Mouse (Mus musculus) heart, postnatal 14 days (tissue): ENCODE measurements around the gene Rimbp3. TPM values are rescaled to one million over a fixed set of nuclear protein-coding genes. Genes with fewer than 3 reads are reported as not detected.
"Not testable (repeated sequence)": the region's sequence is repeated elsewhere in the genome, so short reads cannot be mapped to it uniquely, and the experiment has no call there.

ENCODE experiments used
- DNase-seq, 2 experiments: peaks; one replicate each; pipeline ENCODE4 v3.0.0; 2021 to 2022
- intact Hi-C: fragments of 180-260 bp; cut with DNase I; formaldehyde crosslinking; loops from one replicate; pipeline ENCODE4 v1.15.1; 2025
- total RNA-seq, 2 experiments: library from RNA; stranded (reverse); gene quantifications; 2 replicates each; pipeline ENCODE4 v1.2.3; 2021

The Rimbp3 gene
- total RNA-seq, 2 experiments from 2014 or later = 0.05 to 0.07 TPM

DNA sequence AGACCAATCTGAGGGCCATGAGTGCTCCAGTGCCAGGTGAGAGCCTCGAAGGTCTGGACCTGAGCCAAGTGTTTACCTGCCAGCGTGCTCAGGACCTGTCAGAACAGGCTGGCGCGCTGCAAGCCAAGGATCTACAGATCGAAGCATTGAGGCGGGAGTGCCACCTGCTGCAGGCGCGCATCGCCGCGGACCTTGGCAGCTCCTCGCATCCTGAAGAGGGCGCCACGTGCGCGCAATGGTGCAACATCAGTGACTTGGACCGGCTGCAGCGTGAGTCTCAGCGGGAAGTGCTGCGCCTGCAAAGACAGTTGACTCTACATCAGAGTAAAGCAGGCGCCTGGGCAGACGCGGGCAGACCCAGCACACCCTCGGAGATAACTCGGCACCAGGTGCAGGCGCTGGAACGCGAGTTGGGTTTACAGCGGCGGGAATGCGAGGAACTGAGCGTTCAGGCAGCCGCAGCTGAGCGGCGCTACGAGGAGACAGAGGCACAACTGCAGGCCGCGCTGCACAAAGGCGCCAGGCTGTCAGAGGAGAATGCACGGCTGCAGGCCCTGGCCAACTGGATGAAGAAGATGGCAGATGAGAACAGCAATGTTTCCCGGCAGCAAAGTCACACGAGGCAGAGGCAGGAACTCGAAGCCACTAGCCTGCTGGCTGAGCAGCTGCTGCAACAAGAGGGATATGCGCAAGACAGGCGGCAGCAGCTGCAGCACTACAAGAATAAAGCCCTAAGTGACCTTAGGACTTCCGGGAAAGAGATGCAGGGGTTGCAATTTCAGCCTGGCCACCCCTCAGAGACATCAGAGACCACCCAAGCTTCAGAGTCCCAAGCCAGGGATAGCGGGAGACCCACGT, 1.8 kb downstream of the Rimbp3 start:
- peak; percentile 92 to 94 for DNase-seq
- intact Hi-C loops = loop anchor here (1.0 to 5.0 kb wide), 2 partner anchors 61 to 63 kb away; partner anchors contain the start of gene Ccdc116

DNA sequence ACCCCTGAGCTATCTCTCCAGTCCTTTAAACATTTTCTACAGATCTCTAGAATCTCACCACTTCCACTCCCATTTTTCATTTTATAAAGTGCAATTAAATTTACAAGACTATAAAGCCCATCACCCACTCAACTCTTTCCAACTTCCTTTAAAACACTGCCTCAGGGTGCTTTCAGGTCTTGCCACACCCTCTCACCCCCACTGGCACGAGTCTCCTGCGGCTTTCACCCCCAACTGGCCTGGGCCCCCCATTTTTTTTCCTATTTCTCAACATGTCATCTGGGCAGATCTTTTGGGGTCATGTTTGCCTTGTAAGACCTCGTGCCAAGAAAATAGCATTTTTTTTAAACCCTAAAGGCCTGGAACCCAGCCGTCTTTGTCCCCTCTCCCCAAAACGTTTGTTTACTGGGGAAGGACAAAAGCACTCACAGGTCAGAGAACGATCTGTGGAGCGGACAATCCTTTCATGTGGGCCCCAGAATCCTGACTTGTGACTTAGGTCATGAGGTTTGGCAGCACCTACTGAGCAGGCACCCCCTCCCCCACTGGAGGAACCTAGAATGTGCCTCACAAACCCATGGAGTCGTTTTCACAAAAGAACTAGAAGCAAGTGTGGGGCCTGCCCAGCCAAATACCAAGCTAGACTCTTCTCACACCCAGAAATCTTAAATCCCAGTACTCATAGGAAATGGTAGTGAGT, 8.7 kb downstream of the Rimbp3 start:
- DNase-seq = no peak
- intact Hi-C loops = no loop called here

DNA sequence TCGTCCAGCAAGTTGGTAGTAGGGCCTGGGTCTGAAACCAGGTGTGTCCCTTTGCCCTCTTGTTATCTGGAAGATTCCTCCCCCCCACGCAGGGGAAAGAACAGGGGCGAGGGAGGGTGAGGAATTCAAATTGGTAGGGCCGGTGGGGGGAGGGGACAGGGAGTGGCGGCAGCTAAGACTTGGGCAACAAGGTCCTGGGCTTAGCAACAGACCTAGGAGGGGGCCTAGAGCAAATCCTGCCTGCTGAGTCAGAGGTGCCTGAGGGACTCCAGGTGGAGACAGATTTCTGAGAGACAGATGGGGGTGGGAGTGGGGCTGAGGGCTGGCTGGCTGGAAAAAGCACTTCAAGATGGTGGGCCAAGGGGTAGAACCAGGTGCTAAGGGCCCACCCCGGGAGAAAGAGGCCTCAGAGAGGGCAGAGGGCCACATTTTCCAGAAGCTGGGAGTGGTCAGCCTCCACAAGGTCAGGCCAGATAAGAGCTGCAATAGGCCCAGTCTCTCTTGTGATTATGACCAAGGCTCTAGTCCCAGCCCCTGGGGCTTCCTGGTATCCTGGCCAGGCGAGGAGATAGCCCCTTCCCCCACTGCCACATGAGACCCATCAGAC, 11.8 kb downstream of the Rimbp3 start:
- intact Hi-C loops = no loop called here
- DNase-seq = no peak

DNA sequence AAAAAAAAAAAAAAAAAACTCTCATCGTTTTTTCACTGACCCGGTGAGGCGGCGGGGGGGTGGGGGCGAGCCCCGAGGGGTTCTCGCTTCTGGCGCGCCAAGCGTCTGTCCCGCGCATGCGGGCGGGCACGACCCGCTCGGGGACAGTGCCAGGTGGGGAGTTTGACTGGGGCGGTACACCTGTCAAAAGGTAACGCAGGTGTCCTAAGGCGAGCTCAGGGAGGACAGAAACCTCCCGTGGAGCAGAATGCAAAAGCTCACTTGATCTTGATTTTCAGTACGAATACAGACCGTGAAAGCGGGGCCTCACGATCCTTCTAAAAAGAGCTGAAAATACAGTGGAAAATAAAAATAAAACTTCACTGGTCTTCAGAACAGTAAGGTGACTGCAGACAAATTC, 13.8 kb downstream of the Rimbp3 start:
- intact Hi-C loops = no loop called here
- peak; percentile 97 to 100 for DNase-seq

DNA sequence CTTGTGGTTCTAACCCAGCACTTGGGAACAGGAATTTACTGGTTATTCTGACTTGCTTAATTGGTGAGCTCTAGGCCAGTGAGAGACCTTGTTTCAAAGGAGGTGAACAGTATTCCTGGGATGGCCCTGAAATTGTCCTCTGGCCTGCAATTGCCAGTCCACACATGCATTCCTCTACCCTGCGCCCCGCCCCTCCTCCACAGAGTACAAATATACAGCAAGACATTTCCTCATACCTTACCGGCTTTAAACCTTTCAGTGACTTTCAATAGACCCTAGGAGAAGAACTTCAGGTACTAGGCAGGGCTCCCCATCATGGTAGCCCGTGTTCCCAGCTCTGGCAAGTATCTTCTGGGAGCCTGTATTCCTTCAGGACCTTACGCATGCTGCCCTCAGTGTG, 17.2 kb downstream of the Rimbp3 start:
- DNase-seq = no peak
- intact Hi-C loops = no loop called here

DNA sequence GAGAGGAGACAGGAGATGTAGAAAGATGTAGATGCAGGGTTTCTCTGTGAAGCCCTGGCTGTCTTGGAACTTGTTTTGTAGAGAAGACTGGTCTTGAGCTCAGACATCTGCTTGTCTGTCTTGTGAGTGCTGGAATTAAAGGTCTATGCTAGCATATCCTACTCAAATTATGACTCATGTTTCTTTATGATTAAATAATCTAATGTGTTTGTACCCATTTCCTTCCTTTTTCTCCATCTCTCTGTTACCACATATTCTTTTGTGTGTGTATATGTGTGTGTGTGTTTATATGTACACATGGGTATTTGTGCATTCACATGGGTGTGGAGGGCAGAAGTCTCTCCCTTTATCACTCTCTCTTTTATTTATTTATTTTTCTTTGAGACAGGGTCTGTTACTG, 18.1 kb downstream of the Rimbp3 start:
- intact Hi-C loops = no loop called here
- no peak for DNase-seq

DNA sequence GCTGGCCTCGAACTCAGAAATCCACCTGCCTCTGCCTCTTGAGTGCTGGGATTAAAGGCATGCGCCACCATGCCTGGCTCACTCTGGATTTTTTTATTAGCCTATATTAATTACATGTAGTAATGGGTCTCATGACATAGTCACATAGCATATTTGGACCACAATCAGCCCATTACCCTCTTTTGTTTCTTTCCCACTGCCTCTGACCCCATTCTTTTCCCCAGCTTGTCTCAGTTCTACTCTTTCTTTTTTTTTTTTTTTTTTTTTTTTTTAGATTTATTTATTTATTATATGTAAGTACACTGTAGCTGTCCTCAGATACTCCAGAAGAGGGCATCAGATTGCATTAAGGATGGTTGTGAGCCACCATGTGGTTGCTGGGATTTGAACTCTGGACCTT, 23.1 kb downstream of the Rimbp3 start:
- not testable (repeated sequence) for DNase-seq
- intact Hi-C loops = loop anchor here (1.0 kb wide), 1 partner anchor 20 kb away; no protein-coding TSS in a partner anchor

DNA sequence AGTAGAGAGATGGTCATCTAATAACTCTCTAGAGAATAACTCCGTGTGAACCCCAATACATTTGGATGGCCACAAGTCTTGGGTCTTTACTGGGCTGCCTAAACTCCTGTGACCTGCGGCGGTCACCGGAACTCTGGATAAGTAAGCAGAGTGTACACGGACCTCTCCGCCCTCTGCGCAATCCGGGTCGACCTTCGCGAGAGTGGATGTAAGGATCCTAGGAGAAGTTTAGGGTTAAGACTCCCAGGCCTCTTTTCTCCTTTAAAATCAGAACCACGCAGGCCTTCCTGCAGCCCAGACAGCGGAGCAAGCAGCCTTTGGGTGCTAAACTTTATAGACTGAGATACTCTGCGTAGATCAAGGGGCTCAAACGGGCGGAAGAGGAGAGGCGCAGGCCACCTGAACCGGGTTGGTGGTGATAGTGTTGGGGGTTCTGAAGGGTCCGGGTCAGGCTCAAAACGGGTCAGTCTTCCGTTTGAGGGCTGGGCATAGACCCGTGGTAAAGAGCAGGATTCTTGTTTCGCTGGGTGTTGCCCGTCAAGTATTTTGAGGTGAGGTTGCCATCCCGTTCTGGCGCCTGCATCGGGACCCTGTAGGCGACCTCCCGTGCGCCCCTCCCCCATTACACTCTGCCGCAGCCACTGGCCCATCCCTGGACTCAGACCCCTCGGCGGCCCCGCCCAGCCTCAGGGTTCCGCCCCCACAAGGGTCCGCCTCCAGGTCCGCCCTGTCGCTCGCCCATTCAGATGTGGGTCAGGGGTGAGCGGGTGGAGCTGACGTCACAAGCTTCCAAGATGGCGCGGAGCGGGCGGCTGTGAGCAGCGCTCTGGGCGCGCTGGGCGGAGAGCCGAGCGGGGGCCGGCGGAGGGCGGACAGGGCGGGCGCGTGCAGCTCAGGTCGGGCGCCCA, 24.6 kb downstream of the Rimbp3 start, which contains the start of gene Hic2:
Hic2 (plus strand) TSS at position 779 of the 908 bp plus-strand sequence.
- intact Hi-C loops = no loop called here
- peak; percentile 95 to 97 for DNase-seq

DNA sequence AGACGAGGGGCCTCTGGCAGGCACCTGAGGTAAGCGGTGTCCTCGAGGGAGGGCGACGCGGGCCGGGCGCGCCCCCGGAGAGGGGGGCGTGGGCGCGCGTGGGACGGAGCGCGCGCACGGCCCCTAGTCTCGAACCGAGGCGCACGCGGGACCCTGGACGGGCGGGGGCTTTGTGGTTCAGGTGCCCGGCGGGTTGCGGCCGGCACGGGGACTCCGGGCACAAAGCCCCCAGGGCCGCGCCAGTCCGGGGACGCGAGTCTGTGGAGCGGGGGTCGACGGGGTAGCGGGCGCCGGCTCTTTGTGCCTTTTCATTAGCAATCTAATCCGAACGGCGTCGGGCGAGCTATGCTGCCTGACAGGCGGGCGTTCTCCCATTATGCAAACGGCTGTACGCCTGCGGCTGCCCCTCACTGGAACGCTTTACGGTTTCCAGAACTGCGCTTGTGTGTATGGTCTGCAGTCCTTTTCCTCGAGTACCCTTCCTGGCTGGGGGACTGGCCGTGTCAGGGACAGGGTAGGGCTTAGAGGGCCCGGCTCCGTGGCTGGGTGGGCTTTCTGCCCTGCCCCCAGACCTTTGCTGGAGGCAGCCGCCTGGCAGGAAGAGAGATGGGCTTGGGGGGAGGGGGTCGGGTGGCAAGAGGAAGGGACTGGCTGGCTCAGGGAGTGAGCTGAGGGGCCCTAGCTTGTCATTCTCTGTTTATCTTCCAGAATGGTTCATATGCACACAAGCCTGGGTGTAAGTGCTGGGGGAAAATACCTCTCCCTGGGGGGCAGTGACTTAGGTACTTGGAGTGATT, 25.5 kb downstream of the Rimbp3 start:
- peak in 1 of 2 experiments; percentile 43 for DNase-seq
- intact Hi-C loops = no loop called here

DNA sequence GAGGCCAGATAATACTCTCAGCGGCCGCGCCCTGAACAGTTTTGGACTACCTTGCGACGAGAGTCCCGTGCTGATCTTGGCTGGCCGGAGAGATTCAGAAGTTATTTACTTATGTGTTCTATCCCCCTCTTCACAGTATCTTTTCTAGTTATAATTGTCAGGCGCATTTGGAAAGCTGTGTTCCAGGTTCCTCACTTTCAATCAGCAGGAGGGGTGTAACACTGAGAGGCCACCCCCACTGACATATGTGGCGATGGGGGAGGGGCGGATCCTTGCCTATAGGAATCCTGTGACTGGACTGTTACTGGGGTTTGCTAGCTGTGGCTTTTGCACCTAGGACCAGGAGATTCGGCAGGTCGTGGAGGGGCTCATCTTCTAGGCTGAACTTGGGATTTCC, 26.1 kb downstream of the Rimbp3 start:
- intact Hi-C loops = no loop called here
- peak in 1 of 2 experiments; percentile 19 for DNase-seq

DNA sequence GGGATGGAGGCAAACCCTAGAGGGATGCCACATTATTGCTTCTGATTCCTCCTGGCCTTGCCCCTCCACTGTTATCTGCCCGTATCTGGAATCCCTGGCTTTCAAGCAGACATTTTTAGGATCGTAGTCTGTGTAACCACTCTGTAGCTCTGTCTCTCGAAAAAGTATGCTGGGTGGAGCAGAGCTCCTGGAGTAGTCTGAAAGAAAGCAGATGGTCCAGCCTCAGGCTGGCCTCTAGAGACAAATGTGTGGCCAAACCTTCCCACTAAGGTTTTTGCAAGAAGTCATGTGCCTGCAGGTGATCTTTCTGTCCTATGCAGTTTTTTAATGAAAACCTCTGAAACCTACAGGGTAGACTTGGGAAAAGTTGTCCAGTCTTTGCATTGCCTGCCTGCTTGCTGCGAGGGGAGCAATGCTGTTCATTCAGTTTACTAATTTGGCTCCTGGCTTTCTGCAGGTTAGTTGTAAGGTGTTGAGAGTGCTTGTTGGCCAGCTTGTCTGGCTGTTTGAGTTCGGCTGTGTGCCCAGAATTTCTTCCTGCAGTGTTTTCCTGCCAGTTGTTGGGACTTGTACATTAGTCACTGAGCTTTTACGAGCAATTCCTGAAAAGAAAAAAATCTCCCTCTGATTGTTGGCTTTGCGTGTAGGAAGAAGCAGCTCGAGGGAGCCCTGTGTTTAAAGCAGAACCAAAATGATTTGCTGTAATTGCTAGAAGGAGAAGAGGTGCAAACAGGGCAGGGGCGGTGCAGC, 26.7 kb downstream of the Rimbp3 start:
- DNase-seq = peak; percentile 34 to 59
- intact Hi-C loops = no loop called here

DNA sequence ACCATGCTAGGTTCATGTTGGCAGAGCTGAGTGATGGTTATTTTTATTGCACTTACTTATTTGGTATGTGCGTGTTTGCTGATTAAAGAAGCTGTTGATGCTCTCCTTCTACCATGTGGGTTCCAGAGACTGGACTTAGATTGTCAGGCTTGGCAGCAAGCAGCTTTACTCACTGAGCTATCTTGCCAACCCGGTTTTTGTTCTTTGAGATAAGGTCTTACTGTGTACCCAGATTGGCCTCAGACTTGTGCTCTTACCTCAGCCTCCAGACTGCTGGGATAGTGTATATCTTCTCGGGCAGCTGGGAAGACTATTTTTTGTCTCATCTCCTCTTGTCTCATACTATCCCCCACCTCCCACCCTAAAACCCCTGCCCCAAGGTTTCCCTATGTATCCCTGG, 29.2 kb downstream of the Rimbp3 start:
- DNase-seq = no peak
- intact Hi-C loops = no loop called here

DNA sequence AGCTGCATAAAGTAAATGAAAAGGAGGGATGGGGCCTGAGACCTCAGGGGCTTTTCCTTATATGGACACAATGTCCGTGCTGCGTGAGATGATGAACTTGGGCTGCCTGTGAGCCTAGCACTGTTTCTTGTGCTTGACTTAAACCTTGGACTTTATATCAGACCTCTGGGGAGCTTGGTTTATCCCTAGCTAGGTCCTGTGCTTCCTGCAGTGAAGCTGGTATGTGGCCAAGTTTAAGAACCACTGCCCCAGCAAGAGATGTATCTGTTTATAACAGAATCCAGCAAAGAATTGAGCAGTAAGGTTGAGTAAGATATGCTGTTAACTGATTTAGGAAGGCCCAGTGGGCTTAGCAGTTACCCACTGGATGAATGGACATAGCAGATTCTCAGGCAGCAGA, 31.0 kb downstream of the Rimbp3 start:
- intact Hi-C loops = no loop called here
- no peak for DNase-seq

DNA sequence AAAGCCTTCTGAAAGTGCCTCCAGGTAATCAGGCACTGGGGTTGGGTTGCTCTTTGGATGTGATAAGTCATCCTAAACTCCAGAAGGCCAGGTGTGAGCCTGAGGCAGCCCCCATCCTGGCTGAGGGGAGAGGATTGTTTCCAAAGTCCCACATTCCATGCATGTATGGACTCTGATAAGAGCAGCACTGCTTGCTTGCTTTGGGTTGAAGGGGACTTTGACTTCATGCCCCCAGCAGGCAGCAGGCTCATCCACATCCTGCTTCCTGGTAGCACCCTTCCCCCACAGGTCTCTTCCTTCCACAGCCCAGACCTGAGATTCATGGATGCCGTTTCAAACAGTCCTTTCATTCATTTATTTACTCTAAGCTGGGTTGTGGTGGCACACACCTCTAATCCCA, 35.3 kb downstream of the Rimbp3 start:
- no peak for DNase-seq
- intact Hi-C loops = no loop called here

DNA sequence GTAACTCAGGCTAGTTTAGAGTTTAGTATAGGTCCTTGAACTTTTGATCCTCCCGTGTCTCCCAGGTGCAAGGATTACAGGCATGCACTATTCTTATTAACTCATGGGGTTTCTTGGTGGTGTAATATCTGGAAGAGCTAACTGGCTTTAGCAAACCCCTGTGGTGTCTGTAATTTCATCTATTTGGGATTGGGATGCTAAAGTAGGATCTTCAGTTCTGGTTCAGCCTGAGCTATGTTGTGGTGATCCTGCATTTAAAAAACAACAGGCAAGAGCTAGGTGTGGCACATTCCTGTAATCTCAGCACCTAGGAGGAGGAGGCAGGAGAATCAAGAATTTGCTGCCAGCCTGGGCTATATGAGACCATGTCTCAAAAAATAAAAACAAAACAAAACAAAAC, 36.6 kb downstream of the Rimbp3 start:
- intact Hi-C loops = no loop called here
- DNase-seq = no peak

DNA sequence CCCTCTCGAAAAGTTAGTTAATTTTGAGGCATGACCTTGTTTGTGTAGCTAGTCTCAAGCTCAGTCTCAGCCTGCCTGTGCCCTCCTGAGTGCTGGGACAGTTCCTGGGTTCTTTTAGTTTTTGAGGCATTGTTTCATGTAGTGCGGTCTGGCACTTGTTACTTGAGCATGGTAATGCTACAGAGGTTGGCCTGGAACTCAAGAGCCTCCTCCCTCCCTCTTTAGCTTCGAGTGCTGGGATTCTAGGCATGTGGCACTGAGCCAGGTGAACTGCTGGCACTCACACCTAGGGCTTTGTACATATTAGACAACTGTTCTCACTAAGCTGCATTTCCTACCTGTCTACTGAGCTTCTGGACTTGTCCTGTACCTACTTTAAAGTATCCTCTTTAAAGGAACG, 39.3 kb downstream of the Rimbp3 start:
- DNase-seq = peak; percentile 56 to 73
- intact Hi-C loops = no loop called here

DNA sequence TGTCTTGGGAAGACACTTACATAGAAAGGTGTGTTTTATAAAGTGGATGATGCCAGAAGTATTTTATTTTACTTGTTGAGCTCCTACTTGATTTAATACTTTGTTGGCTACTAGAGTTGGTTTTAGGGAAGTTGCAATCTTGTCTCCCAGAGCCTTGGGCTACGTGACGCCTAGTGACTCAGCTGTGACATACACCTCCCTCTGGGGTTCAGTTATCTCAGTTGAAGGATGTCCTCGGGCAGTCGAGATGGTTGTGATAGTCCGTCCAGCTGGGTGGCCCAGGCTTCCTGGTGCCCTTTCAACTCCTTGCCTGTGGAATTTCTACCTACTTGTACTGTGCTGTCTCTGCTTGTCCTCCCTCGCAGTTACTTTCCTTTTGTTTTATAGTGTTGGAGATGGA, 40.7 kb downstream of the Rimbp3 start:
- no peak for DNase-seq
- intact Hi-C loops = no loop called here

DNA sequence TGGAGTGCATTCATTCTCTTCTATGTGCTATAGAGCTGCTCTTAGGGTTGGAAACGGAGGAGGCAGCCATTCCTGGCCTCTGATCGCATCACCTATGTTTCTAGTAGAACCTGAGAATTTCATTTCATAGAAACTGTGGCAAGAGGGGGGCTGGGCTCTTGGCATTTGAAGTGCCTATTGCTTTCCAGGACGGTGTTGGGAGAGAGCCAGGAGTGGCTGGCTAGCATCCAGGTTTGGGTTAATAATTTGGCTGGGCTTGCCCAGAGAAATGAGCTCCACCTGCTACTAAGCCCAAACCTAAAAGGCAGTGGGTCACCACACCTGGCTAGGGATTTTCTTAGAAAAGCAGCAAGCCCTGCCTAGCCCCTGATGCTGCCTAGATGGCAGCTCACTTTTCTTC, 43.1 kb downstream of the Rimbp3 start:
- peak; percentile 60 to 70 for DNase-seq
- intact Hi-C loops = no loop called here
